Mouse (Mus musculus) G1E (cell line): ENCODE measurements at regions not wholly inside any gene's neighbourhood (a gene's known extent, or its start where the extent isn't known, plus 50 kb on each side); places are given as distances from the start of the nearest gene placed in this dataset.

Experiments used
- CTCF ChIP-seq: IDR thresholded peaks from 2 replicates; pipeline ENCODE4 v1.5.1; 2012; ENCODE audit warnings: low read depth, low read length, inconsistent platforms, mixed read lengths
- POLR2AphosphoS5 ChIP-seq: IDR thresholded peaks from 2 replicates; pipeline ENCODE4 v1.6.1; 2012; ENCODE audit warnings: low read depth, low read length, inconsistent platforms; ENCODE audit not compliant: insufficient replicate concordance
- TAL1 ChIP-seq: conservative IDR thresholded peaks from 2 replicates; pipeline ENCODE4 v1.6.1; 2012; ENCODE audit warnings: low read depth, low read length, inconsistent platforms, mixed read lengths

DNA sequence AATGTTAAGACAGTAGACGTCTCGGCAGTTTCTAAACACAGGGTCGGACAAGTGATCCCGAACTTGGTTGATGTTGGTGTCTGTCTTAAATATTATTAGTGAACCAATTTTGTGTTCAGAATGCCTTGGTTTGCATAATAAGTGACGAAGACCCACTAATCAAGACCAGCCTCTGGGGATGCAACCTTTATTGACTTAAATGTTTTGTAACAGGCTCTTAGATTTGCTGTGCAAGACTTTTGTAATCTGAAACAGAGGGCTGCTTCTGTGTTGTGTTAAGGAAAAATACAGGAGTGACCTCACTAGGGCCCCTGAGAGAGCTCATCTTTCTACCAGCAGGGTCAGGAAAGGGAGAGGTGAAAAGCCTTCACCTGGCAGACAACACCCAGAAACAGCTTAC lies 119.5 kb downstream of the Slc38a4 start:
- no peak for TF ChIP-seq CTCF
- TF ChIP-seq TAL1, result no peak
- TF ChIP-seq POLR2AphosphoS5, result no peak
